Mouse (Mus musculus) naive thymus-derived CD4-positive, alpha-beta T cell, adult 2 months (primary cell): Measurements from ENCODE around the gene Vps52.
A peak's percentile ranks its signal among the peaks of the same experiment; 100 is the strongest.

Experiments used
- DNase-seq: peaks from one replicate; pipeline ENCODE4 v3.0.0-alpha.2; 2011; ENCODE audit warnings: low read depth

Vps52 gene

DNA sequence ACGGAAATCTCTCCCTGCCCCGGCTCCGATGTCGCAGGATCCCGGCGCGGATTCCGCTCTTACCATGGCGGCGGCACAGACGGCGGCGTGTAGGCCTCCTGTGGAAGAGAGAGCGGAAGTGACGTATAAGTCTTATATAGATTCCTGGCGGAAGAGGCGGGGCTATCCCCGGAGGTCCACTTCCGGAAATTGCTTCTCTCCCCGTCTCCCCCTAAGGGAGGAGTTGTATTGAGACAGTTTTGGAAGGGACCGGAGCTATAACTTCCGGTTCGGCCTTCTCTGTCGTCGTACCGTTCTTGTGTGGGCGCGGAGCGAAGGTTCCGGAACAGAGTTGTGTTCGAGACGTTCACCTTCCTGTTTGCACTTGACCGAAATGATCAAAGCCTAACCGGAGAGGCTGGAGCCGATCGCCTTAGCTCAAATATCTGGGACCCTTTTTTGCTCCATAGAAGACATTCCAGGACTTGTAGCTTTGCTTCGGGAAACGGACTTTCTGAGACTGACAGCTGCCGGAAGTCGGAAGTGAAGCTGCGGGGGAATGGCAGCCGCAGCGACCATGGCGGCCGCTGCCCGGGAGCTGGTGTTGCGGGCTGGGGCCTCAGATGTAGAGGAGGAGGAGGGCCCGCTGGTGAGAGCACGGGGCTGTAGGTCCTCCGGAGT lies at the start of gene Vps52, which contains the start of gene Rps18:
Vps52 (plus strand) TSS at position 258 of the 660 bp plus-strand sequence.
Rps18 (minus strand) TSS at position 447 of the 660 bp plus-strand sequence.
- DNase-seq, result peak; percentile 99

DNA sequence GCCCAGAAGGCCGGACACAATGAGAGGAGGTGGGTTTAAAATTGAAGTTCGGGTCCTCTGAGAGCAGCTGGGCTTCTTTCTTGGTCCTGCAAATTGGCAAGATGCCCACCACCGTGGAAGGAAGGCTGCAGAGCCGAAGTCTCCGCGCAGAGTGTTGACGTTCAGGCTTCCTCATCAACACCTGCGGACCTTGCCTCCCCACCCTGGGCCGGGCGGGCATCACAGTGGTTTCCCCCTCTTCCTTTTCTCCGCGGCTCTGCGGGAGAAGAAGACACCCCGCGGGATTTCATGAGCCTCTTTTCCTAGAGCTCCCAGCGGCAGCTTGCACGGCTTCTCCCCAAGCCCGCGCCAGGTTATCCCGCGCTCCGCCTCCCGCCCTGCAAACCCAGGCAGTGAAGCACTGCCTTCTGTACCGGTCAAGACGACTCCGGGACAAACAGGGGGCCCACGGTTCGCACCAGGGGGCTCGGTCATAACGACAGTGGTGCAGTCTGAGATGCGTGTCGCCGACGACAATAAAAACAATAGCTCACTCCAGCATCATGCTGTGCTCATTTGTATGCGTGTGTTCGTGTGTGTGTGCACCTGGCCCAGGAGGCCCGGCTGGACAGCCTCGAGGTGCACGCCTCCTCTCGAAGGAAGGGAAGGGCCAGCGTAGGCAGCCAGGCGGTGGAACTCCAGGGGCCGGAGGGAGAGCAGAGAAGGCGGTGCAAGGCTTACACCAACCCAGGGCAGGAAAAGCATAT lies 47.1 kb upstream of the Vps52 start:
- peak; percentile 45 for DNase-seq

DNA sequence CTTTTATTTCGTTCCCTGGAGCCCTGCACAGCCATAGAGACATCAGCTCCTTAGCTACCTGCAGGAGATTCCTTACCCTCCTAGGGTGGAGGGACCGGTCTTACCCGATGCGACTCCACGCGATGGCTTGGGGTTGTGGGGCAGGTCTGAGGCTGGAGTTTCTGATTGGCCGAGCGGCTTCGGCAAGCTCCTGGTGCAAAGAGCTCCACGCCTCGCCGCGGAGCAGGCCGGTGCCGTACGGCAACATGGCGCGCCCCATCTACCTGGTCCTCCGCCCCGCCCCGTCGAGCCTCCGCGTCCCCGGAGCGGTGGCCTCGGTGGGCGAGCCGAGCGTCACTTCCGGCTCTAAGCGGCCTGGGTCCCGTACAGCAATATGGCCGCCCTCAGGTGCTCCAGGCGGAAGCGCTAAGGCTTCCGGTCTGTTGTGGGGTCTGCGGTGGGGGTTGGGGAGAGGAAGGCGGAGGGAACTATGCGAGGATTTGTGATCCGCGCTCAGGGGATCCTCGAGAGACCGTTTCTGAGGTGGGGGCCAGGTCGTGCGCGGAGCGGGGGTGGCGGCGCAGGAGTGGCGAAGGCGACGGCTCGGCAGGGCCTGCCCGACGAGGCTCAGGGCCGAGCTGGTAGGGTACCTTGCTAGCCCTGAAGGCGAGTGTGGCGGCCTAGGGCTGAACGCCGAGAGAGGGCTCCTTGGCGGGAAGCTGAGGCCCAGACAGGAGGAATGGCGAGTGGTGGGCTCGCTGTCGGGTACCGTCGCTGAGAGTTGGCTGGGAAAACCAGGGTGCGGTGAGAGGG lies 46.3 kb upstream of the Vps52 start, which contains the start of gene Daxx:
Daxx (plus strand) TSS at position 338 of the 792 bp plus-strand sequence.
- DNase-seq, result peak; percentile 98

DNA sequence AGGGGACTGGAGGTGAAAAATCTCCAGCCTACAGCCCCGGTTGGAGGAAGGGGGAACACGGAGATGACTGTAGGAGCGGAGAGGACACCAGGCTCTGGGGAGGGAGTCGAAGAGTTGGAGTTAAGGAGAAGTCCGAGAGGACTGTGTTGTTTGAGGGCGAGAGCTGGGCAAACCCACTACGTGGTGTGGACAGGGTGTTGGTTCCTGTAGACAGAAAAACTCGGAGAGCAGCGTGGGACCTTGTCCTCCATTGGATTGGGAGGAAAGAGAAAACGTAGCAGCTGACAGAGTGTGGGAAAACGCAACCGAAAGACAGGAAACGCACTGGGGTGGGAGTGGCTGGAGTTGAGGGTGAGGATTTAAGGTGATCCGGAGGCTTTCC lies 45.8 kb upstream of the Vps52 start:
- peak; percentile 65 for DNase-seq

DNA sequence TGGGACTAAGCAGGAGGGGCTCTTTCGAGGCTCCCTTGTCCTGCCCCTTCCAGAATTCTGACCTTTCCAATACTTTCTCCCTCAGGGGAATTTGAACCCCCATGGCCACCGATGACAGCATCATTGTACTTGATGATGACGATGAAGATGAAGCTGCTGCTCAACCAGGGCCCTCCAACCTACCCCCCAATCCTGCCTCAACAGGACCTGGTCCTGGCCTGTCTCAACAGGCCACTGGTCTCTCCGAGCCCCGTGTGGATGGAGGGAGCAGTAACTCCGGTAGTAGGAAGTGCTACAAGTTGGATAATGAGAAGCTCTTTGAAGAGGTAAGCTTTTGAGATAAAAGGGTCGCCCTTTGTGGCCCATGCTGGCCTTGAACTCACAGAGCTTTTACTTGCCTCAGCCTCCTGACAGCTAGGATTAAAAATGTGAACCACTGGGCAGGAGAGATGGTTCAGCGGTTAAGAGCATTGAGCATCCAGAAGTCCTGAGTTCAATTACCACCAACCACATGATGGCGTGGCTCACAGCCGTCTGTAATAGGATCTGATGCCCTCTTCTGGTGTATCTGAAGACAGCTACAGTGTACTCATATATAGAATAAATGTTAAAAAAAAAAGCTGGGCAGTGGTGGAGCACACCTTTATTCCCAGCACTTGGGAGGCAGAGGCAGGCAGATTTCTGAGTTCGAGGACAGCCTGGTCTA lies 45.1 kb upstream of the Vps52 start:
- peak; percentile 71 for DNase-seq

DNA sequence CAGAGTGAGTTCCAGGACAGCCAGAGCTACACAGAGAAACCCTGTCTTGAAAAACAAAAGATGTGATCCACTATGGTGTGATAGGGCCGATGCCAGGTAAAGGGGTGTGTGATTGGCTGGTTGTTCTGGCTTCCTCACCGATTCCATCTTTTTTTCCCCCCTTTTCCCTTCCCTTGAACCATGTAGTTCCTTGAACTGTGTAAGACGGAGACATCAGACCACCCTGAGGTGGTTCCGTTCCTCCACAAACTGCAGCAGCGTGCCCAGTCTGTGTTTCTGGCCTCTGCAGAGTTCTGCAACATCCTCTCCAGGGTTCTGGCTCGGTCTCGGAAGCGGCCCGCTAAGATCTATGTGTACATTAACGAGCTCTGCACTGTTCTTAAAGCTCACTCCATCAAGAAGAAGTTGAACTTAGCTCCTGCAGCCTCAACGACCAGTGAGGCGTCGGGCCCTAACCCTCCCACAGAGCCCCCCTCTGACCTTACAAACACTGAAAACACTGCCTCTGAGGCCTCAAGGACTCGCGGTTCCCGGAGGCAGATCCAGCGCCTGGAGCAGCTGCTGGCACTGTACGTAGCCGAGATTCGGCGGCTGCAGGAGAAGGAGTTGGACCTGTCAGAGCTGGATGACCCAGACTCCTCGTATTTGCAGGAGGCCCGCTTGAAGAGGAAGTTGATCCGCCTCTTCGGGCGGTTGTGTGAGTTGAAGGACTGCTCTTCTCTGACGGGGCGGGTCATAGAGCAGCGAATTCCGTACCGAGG lies 44.4 kb upstream of the Vps52 start:
- no peak for DNase-seq

DNA sequence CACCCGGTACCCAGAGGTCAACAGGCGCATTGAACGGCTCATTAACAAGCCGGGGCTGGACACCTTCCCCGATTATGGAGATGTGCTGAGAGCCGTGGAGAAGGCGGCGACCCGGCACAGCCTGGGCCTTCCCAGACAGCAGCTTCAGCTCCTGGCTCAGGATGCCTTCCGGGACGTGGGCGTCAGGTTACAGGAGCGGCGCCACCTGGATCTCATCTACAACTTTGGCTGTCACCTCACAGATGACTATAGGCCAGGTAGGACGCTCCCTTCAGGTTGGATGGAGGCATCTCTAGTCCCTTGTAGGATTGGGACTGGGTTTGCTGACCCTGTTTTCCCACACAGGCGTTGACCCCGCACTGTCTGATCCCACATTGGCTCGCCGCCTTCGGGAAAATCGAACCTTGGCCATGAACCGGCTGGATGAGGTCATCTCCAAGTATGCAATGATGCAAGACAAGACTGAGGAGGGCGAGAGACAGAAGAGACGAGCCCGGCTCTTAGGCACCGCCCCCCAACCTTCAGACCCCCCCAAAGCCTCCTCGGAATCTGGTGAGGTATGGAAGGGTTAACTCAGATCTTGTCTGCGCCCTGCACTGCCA lies 43.7 kb upstream of the Vps52 start:
- DNase-seq, result no peak

DNA sequence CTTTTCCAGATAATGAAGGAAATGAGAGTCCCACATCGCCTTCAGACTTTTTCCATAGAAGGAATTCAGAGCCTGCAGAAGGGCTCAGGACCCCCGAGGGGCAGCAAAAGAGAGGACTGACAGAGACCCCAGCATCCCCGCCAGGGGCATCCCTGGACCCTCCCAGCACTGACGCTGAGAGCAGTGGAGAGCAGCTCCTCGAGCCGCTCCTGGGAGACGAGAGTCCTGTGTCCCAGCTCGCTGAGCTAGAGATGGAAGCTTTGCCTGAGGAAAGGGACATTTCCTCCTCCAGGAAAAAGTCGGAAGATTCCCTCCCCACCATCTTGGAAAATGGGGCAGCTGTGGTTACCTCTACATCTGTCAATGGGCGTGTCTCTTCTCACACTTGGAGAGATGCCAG lies 42.3 kb upstream of the Vps52 start:
- DNase-seq, result no peak

DNA sequence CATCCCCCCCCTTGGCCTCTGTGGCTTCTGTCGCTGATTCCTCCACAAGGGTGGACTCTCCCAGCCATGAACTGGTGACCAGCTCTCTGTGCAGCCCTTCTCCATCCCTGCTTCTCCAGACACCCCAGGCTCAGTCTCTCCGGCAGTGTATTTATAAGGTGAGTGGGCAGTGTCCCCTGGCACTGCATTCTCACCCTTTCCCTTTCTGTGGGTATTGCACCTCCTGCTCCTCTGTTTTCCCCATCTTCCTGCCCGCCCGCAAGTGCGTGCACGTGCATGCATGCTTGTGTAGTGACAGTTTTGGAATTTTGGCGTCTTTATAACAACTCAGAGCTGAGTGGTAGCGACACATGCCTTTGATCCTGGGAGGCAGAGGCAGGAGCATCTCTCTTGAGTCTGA lies 41.7 kb upstream of the Vps52 start:
- DNase-seq, result no peak

DNA sequence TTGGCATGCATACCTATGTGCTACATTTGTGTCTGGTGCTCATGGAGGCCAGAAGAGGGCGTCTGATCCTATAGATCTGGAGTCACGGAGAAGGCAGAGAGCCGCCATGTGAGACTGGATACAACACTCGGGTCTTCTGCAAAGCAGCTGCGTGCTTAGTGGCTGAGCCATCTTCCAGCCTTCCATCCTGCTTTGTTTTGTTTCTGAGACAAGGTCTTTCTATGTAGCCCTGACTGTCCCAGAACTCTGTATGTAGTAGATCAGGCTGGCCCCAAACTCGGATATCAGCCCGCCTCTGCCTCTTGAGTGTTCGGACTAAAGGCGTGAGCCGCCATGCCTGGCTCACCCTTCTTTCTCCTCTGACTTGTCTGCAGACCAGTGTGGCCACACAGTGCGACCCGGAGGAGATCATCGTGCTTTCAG lies 40.6 kb upstream of the Vps52 start:
- DNase-seq, result no peak

DNA sequence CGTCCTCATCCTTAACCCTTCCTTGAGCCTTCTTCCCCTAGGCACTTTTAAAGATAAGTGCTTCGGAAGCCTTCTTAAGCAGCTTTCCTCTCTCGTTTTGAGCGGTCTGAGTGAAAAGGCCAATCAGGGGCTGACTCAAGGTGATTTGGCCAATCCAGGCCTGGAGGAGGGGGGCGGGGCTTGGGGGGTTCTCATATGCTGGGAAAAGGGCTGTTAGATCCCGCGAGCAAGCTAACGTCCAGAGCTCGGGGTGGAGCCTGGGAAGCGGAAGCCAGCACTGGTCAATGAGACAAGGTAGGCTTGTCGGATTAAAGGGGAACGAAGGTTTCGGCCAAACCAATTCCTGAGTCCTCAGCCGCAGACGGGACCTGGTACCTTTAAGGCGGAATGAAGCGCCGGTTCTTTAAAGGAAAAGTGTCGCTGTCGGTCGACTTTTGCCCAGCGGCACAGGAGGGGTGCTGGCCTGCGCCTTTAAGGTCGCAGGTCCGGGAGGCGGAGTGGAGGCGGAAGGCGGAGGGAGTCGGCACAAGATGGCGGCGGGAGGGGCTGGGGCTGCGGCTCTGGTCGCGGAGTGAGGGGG lies 39.9 kb upstream of the Vps52 start, which contains the start of the genes Tapbp and Zbtb22:
Tapbp (plus strand) TSS at position 229 of the 580 bp plus-strand sequence.
Zbtb22 (plus strand) TSS at position 234 of the 580 bp plus-strand sequence.
- DNase-seq, result peak; percentile 96

DNA sequence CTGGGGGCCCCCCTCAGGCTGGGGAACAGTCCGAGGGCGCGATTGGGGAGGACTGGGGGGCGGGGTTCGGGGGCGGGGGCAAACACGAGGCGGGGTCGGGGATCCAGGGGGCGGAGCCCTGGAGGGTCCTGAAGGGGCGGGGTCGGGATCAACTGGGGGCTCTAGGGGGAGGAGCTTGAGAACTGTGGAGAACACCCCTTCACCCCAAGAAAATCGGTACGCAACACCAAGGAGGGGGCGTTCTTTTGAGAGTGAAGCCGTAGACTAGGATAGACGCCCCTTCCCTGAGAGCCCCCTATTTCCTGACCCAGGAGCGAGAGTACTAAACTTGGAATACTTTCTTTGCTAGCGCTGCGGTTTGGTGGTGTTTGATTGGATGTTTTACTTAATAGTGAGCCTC lies 39.3 kb upstream of the Vps52 start:
- no peak for DNase-seq

DNA sequence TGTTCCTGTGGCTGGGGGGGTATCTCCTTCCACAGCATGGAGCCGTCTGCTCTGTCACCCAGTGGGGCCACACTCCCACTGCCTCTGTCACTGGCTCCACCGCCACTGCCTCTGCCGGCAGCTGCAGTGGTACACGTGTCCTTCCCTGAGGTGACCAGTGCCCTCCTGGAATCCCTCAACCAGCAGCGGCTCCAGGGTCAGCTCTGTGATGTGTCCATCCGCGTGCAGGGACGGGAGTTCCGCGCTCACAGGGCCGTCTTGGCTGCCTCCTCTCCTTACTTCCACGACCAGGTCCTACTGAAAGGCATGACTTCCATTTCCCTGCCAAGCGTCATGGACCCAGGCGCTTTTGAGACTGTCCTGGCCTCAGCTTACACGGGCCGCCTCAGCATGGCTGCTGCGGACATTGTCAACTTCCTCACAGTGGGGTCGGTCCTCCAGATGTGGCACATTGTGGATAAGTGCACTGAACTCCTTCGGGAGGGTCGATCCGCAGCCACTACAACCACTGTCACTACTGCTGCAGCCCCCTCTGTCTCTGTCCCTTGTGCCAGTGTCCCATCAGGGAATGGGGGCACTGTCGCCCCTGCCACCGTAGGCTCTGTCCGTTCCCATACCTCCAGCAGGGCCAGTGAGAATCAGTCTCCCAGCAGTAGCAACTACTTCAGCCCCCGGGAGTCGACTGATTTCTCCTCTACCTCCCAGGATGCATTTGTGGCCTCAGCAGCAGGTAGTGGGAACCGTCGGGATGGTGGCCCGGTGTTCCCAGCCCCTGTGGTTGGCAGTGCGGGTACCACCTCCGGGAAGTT lies 38.6 kb upstream of the Vps52 start:
- no peak for DNase-seq

DNA sequence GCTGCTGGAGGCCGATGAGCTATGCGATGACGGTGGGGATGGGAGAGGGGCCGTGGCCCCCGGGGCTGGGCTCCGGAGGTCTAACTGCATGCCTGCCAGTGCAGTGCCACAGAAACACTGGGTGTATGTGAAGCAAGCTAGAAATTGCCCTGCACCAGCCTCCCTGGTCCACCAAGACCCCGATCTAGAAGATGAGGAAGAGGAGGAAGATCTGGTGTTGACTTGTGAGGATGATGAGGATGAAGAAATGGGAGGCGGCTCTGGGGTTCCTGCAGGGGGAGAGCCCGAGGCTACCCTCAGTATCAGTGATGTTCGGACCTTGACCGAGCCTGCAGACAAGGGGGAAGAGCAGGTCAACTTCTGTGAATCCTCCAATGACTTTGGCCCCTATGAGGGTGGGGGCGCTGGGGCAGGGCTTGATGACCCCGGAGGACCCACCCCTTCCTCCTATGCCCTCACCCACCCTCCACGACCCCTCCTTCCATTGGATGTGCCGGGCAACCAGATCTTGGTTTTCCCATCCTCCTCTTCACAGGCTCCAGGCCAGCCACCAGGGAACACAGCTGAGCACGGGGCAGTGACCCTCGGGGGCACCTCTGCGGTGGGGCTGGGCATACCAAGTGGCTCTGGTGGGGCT lies 37.8 kb upstream of the Vps52 start:
- DNase-seq, result no peak

DNA sequence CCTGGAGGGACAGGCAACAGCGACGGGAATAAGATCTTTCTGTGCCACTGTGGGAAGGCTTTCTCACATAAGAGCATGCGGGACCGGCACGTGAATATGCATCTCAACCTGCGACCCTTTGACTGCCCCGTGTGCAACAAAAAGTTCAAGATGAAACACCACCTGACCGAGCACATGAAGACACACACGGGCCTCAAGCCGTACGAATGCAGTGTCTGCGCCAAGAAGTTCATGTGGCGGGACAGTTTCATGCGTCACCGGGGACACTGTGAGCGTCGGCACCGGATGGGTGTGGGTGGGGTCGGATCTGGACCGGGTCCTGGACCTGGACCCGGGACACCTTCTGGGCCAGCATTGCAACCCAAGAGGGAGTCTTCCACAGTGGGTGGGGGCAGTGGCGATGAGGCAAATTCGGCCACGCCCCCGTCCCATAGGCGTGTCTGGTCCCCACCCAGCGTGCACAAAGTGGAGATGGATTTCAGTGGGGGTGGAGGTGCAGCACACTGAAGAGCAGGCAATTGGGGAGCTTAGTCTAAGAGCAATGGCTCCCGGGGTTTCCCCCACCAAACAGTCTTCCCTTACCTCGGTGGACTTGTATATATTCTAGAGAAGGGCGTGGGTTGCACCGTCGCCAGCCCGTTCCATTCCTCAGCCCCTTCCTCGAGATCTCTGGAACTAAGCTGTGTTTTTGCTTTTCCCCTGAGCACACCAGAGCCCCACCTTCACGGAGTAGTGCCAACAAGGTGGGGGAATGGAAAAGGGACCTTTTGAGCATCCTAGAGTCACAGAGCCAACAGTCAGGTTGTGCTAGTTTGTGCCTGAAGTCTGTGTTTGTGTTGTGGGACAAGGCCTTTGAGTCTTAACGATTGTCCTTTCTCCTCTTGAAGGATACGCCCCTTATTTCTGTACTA lies 37.1 kb upstream of the Vps52 start:
- DNase-seq, result no peak

DNA sequence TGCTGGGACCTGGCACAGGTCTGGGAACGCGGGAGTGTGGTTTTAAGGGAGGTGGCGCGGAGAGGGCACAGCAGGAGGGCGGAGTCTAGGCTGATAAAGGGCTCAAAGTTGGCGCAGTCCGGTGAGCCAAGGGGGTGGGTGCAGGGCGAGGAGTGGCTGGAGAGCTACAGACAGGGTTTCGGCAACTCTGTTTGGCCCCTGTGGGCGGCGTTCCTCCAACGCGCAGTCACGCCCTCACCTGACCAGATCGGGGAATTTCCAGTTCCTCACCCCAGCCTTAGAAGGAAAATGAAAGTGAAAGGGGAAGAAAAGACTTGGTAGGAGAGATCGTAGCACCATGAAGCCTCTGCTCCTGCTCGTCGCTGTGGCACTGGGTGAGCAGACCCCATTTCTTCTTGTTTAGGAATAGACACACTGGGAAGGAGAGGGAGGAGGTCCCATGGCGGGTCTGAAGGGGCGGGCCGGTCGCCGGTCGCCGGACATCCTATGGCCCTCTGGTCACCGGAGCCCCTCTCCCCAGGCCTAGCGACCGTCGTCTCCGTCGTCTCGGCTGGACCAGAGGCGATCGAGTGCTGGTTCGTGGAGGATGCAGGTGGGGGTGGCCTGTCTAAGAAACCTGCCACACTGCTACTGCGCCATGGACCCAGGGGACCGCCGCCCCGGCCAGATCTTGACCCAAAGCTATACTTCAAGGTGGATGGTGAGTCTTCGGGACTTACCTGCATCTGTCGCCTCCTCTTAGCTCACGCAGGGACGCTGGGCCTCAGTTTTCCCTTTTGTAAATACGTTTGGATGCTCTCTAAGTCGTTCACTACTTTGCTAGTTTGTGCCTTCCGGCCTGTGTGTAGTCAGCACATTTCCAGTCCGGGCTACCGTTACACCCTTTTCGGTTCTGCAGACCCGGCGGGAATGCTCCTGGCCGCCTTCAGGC lies 36.0 kb upstream of the Vps52 start:
- peak; percentile 91 for DNase-seq
